Mouse (Mus musculus): ENCODE measurements at regions not wholly inside any gene's neighbourhood (a gene's known extent, or its start where the extent isn't known, plus 50 kb on each side); places are given as distances from the start of the nearest gene placed in this dataset.
"Not testable (repeated sequence)": the region's sequence is repeated elsewhere in the genome, so short reads cannot be mapped to it uniquely, and the experiment has no call there.

DNA sequence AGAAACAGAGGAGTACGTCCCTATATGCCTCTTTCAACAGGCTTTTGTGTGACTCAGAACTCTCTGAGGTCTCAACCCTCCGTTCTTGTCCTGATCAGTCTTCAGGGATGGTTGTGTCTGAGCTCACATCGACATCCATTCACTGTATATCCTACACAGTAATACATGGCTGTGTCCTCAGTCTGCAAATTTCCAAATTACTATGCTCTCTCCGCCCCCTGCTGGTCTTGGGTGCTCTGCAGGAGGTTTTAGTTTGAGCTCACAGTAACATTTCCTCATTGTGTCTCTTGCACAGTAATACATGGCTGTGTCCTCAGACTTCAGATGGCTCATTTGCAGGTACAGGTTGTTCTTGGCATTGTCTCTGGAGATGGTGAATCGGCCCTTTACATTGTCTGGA lies 53.5 kb downstream of the Adam6a start:
- DNase-seq = peak; percentile 22

DNA sequence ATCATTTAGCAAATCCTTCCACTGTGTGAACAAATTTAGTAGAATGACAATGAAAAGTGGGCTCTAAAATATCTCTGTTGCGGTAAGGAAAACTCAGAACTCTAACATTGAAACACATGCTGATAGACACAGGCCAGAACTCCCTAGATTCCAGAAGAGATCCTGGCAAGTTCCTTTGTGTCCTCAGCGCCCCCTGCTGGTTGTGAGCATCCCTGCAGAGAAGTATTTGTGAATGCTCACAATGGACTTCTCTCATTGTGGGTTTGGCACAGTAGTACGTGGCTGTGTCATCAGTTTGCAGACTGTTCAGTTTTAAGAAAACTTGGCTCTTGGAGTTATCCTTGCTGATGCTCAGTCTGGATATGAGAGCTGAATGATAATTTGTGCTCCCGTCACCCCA lies 67.2 kb downstream of the Adam6a start:
- DNase-seq = peak; percentile 17

DNA sequence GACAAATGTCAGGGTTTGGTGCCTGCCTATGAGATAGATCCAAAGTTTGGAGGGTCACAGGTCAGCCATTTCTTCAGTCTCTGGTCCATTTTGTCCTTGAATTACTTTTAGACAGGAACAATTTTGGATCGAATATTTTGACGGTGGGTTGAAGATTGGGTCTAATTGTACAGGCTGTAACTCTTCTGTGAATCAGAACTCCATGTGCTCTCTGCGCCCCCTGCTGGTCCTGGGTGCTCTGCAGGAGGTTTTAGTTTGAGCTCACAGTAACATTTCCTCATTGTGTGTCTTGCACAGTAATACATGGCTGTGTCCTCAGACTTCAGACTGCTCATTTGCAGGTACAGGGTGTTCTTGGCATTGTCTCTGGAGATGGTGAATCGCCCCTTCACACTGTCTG lies 81.5 kb downstream of the Adam6a start:
- DNase-seq = not testable (repeated sequence)

DNA sequence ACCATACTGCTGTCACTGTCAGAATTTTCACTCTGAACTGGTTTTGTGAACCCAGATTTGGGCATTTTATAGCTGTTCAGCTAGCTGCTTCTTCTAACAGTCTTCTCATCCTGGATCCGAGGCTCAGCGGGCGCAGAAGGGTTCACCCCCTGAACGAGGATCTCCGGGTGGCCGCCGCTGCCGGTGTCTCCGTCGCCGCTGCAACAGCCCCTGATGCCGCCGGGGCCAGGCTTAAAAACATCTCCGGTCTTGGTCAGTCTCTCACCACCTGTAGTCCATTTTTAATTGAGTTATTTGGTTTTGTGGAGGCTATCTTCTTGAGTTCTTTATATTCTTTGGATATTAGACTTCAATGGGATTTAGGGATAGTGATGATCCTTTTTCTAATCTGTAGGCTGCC lies 87.1 kb downstream of the Adam6a start:
- DNase-seq = not testable (repeated sequence)
